Mouse (Mus musculus) MN1 (cell line): ENCODE measurements around the gene Nfu1.
"Not testable (repeated sequence)": the region's sequence is repeated elsewhere in the genome, so short reads cannot be mapped to it uniquely, and the experiment has no call there.

Source experiments
- DNase-seq: peaks from one replicate; pipeline ENCODE4 v3.0.0-alpha.2; 2016; ENCODE audit warnings: low spot score

Nfu1 gene

DNA sequence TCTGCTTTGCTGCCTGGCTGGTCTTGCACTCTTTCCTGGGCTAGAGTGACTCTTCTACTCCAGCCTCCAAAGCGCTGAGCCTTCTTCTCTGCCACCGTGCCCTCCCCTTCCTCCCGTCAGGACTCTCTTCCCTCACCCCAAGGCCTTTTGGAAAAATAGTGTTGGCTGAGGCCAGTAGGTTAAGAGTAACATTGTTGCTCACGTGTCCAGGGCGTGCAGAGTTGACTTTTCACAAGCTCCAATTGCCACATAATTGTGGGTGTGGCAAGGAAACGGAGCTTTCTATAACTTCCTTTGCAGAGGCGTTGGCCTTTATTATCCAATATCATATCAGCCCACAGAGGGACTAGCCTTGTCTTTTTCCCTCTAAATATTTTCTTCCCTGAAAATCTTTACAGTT is 17.9 kb downstream of the Nfu1 start:
- DNase-seq: no peak

DNA sequence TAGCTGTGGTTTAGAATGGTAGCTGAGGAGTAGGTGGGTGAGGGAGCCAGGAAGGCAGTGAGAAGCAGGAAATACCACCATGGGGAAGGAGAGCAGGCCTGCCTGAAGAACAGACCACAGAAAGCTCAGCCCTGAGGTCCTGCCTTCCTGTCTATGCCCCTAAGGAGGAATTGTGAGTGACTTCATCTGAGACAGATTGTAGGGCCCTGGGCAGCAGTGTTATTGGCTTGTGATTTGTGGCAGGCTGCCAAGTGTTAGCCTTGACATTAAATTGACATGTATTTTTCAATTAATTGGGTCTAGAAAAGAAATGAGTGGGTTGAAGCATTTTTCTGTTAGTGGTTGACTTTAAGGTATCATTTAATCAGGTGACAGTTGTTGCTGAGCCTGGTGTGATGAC is 19.8 kb downstream of the Nfu1 start:
- DNase-seq: peak; percentile 19

DNA sequence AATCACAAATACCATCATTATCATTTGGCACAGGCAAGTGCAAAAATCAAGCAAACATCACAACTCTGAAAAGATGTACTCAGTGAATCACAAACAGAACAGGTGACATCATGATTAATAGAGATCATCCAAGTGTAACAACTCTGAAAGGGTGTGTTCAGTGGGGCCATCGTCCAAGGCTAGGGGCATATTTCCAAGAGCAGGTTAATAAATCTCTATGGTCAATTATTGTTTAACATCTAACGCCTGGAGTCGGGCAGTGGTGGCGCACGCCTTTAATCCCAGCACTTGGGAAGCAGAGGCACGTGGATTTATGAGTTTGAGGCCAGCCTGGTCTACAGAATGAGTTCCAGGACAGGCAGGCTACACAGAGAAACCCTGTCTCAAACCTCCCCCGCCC is 22.3 kb downstream of the Nfu1 start:
- not testable (repeated sequence) for DNase-seq

DNA sequence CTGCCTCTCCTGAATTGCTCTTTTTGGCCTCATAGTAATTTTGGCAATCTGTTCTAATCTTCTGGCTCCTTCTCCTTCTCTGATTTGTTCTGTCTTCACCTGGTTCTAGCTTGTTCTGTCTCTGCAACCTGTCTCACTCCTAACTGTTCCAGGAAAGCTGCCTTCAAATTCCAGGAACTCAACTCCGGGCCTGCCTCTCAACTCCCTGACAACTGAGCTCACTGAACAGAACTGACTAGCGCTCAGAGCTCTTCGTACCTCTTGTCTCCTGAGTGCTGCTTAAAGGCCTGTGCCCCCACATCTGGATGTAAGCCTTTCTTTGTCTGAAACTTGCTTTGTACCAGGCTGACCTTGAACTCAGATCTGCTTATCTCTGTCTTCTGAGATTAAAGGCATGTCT is 23.4 kb downstream of the Nfu1 start:
- no peak for DNase-seq

DNA sequence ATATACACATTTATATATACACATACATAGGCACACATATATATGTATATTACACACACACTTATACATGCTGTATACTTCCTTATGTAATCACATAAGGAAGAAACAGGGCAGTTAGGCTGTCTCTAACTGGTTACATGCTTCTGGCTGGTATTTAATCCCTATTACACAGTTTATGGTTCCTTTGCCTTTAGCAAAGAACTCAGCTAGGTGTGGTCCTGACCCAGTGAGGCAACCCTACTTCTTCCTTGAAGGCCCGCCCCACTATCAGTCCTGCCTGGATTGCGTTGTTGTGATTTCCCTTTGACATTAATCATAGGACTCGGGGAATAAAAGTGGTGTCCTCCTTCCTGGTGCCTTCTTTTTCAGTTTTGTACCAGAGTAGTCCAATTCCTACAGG is 25.4 kb downstream of the Nfu1 start:
- no peak for DNase-seq

DNA sequence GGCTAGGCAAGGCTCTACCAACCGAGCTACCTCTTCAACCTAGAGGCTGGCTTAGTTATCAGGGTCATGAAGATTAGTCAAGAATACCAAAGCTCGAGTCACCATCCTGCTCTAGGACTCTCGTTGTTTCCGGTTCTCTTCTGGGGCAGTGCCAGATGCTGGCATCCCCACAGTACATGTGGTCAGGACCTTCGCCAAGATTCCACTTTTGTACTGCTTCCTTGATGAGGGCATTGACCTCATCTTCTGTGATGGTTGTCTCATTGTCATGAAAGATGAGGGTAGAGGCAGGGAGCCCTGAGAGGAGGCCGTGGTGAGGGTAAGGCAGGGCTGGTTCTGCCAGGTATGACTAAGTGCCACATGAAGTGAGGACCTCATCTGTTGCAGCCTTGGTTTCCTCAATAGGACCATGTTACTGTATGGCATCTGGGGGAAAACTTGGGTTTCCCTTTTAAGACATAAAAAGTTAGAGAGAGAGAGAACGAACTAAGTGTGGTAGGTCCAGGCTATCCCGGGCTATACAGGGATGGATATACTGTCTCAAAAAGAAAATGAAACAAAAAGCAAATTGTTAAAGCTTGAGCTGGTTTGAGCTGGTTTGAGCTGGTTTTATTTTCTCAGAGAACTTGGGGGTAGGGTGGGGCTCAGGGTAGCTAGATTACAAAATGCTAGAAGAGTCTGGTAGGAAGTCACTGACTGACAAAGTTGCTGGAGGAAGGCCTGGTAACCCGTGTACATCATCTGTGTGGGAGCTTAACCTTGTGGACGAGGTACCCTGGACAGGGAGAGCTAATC is 29.0 kb downstream of the Nfu1 start:
- DNase-seq: peak; percentile 26

DNA sequence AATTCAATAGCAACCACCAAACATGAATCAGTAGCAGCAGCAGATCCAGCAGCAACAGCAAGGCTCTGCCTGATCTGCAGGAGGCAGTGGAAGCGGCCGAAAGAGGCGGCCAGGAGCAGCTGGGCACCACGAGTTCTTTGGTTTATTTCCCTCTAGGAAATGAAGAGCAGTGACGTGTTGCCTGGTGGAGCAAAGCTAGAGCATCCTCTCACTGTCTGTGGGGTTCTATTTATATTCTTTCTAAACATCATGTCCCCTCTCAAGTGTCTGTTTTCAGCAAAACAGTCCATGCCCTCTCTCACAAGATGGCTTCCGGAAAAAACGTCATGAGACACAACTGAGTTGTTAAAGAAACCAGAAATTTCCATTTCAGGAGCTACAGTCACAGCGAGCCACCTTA is 30.1 kb downstream of the Nfu1 start:
- DNase-seq: no peak

DNA sequence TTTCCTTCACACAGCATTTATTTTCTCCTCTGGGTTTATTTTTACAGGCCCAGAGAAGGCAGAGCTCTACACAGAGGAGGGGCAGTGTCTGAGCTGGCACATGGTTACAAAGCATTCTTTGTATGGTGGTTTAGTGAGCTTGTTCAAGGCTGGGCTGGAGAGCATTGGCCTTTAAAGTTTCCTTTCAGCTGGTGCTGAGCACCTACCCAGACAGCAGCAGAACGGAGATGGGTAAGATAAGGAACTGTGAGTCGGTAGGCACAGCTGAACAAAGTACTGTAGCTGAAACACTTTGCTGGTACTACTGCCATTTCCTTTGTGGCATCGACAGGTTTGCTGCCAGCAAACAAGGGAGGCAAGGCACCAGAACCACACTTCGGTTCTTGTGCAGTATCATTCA is 31.9 kb downstream of the Nfu1 start:
- peak; percentile 17 for DNase-seq

DNA sequence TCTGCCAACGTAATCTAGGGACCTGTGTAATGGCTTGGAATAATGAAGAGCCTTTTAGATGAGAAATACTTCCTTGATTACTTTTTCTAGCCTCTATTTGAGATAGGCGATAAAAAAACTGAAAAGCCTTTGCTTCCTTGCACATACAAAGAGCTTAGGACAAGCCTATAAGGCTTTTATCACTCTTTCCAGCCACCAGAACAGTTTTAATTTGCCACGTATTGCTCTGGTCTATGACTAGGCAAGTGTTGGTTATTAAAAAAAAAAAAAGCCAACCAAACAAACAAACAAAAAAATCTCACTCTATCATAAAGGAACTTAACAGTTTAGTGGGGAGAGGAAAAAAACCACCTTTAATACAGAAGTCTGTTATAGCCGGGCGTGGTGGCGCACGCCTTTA is 32.4 kb downstream of the Nfu1 start:
- no peak for DNase-seq

DNA sequence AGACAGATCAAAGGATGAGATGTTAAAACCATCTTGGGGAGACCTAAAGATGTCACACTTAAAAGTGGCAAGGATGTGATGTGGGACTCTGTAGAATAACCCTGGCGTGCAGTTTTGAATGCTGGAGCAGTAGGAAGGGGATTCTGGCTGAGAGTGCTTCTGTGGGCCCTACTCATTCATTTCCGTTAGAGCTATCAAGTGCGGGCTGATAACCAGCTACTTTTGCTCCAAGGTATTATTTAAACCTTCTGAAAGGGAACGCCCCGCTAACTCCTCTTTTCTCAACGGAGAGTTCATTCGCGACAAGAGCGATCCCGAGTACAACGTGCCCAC is 32.9 kb downstream of the Nfu1 start:
- DNase-seq: no peak

DNA sequence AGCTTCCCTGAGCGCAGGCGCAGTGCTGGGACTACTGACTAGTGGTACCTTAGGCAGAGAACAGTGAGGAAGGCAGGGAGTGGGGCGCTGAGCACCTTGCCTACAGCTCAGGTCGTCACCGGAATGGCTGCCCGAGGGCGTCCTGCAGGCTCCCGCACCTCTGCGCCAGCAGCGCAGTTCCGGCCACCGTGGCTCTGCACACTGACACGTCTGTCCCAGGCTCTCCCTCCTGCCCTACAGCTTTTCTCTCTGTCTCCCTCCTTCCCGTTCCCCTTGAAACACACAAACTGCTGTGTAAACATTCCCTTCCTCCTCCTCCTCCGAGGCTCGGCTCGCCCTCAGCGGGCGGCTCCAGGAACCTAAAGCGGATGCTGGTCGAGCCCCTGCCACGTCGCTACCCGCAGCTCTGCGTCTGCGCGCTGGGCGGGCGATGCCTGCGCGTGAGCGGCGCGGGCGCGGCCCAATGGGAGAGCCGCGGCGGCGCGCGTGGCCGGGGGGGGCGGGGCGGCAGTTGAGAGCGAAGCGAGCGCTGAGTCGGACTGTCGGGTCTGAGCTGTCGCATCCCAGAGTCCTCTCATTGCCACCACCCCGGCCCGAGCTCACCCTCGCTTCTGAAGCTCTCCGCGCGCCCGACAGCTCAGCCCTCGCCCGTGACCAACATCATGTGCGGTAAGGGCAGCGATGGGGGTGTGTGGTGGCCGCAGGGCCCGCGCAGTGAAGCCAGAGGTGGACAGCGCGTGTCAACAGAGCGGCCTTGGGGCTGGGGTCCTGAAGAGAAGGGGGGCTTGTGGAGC is 33.5 kb downstream of the Nfu1 start, which contains the start of gene Gfpt1:
Gfpt1 (plus strand) TSS at position 510 of the 794 bp plus-strand sequence.
- DNase-seq: peak; percentile 96

DNA sequence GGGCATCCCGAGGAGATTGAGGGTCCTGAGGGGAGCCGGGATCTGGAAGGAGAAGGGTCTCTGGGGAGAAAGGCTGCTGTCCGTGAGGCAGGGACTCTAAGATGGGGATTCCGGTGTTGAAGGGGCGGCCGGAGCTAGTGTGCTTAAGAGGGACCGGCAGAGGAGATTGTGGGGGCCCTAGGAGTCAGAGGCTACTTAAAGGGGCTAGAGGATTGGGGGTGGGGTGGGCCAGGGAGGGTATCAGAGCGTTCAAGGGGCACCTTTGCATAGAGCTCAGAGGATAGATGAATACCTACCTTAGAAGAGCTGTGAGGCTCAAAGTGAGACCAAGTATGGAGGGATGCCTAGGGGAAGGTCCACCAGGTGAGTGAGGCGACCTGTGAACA is 34.1 kb downstream of the Nfu1 start:
- peak; percentile 13 for DNase-seq

DNA sequence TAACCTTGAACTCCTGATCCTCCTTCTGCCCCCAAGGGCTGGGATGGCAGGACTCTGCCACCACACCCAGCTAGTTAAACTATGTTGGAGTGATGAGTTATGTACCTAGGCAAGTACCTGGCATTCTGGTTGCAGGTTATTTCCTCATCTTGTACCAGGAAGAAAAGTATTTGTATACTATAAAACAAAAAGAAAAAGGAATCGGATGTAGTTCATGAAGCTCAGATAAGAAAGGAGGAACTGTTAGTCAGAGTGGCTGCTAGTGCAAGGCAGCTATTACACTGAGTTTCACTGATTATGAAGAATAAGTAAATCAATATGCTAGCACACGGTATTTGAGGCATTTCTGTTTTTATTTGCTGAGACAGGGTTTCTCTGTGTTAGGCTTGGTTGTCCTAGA is 35.9 kb downstream of the Nfu1 start:
- no peak for DNase-seq

DNA sequence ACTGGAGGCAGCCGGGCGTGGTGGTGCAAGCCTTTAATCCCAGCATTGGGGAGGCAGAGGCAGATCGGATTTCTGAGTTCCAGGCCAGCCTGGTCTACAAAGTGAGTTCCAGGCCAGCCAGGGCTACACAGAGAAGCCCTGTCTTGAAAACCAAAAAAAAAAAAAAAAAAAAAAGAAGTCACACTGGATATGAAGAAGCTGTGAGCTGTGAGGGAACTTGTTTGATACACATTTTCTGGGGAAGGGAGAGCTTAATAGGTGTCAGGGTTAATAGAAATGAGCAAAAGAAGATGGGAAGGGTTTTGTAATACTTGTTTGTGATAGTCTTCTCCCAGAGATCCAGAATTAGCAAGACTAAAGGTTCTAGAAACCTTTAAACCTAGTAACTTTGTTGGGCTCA is 36.5 kb downstream of the Nfu1 start:
- DNase-seq: no peak

DNA sequence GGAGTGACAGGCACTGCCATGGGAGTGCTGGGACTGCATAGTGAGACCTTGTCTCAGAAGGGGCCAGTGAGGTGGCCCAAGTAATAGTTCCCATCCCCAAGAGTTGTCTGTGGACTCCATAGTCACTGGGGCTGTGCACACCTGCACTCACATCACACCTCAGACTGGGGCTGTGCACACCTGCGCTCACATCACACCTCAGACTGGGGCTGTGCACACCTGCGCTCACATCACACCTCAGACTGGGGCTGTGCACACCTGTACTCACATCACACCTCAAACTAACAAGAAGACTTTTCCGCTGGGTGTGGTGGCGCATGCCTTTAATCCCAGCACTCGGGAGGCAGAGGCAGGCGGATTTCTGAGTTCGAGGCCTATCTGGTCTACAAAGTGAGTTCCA is 39.7 kb downstream of the Nfu1 start:
- DNase-seq: not testable (repeated sequence)

DNA sequence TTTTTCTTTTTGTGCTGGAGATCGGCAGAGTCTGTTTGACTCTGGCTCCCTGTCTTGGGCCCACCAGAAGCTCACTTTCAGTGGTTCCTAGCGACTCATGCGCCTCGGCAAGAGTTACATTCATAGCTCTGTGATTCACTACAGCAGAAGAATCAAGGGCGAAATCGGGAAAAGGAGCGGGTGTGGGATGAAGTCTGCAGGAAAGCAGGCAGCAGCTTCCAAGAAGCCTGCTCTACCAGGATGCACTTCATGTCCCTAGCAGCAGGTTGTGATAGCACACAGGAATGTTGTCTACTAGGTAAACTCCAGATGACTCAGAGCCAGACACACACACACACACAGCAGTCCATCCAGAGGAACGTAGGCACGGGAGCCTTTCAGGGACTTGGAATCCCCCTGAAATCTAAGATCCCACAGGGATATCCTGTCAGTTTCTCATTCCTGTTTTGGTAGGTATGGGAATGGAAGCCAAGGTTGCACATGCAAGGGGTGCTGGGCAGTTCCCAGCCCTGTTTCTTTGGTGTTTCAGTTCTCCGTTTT is 42.9 kb downstream of the Nfu1 start:
- no peak for DNase-seq

DNA sequence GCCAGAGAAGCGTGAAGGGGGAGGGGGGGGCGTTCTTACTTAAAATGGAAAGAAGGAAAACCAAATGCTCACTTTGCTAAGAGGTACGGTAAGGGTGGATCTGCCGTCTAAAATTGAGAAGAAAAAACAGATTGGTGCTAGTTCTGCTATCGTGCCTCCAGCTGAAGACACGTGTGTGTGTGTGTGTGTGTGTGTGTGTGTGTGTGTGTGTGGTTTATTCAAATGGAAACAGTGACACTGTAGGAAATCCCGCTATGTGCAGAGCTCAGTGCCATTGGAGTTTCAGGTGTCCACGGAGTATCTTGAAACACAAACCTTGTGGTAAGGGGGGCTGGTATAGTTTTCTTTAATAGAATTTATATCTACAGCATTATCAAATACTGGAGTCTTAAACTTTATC is 45.2 kb downstream of the Nfu1 start:
- no peak for DNase-seq

DNA sequence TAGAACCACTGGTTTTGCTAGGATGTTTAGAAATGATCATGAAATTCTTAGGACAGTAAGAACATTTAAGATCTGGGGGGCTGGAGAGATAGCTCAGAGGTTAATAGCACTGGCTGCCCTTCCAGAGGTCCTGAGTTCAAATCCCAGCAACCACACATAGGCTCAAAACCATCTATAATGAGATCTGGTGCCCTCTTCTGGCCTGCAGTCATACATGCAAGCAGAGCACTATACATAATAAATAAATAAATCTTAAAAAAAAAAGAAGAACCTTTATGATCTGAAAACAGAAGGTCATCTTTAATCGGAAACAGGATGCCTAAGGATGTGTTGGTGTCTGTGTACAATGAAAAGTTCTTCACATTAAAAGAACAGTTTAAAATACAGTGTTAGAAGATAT is 50.7 kb downstream of the Nfu1 start:
- no peak for DNase-seq

DNA sequence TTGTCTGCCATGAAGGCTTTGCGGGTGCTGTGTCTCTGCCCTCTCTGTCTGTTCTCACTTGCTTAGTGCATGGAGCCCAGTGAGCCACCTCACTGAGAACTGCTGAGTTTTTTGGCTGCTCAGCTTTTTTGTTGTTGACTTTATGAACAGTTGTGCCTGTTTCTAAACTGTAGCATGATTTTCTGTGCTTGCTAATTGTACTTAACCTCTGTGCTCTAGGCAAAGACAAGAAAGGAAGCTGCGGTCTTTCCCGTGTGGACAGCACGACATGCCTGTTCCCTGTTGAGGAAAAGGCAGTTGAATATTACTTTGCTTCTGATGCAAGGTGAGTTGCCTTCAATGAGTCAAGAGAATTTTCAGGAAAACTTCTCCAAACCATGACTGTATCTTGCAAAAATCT is 54.5 kb downstream of the Nfu1 start:
- no peak for DNase-seq

DNA sequence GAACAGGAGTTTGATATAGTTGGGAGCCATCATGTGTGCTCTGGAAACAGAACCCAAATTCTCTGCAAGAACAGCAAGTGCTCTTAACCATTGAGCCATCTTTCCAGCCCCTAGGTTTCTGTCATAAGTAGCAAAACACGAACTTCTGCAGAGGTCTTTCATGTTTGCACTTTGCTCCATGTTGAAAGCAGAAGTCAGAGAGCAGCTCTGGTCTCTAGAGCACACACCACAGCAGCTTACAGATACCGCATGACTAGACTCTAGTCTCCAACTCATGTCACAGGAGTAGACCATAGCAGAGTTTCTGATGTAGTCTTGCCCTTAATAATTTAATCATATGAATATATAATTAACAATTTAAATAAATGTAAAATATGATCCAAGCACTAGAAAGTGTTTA is 59.2 kb downstream of the Nfu1 start:
- DNase-seq: no peak

DNA sequence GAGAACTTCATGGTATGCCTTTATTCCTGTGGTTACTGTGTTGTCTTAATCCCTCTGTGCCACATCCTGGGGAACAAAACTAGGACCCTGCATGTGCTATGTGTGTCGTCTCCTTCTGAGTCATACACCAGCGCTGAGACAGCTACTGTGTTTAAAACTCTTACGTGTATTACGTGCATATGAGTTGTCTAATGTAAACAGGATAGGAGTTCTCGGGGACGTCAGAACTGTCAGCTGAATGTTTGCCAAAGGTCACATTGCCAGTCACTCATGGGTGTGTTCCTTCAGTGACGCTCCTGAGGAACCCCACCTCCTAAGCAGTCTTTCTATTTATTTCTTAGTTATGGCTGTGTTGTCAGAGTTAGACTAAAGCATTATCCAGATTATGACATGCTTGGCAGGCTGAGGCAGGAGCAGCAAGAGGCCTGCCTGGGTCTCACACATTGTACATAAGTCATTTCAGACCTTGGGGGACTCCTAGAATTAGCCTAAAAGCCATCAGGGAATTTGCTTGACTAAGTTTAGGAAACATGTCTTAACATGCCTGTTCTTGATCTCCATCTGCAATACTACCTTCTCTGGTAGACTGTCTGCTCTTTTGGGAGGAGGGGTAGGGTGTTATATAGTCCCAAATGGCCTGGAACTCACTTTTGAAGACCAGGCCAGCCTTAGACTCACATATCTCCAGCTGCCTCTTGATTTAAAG is 60.3 kb downstream of the Nfu1 start:
- DNase-seq: no peak

DNA sequence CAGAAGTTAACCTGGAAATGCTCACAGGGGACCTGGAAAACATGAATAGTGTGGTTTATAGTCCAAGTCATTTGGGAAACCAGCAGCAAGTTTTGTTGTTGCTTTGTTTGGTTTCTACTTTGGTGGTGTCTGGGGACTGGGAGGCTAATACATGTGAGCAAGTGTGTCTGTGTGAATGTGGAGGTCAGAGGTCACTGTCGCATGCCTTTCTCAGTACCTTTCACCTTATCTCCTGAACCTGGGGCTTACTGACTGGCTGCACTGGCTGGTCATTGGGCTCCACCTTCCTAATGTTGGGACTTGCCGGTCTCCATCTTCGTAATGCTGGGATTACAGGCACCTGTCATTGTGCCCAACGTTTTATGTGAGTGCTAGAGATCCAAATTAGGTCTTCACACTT is 61.6 kb downstream of the Nfu1 start:
- no peak for DNase-seq

DNA sequence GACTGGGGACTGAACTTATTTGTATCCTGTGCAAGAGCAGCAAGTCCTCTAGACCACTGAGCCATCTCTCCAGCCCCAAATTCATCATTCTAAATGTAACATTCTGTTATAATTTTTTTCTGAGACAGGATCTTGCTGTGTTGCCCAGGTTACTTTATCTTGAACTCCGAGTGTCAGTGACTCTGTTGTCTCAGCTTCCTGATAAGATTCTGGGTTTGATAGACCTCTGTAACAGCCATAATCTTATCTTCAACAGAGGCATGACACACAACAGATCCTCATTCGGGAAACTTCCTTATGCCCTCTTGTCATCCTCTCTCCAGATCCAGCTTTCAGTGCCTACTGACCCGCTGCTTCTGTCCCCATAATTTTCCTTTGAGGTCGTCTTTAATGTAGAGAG is 63.7 kb downstream of the Nfu1 start:
- DNase-seq: no peak
